Mouse (Mus musculus) heart, adult 2 months (tissue): ENCODE data around the gene Tmem104. TPM values are rescaled to one million over a fixed set of nuclear protein-coding genes. Genes with fewer than 3 reads are reported as not detected.

Source experiments
- DNase-seq, 2 experiments: peaks; one replicate each; pipeline ENCODE4 v3.0.0; 2021
- H3K27ac ChIP-seq: fragments of 200-600 bp; 2 replicates; pipeline ENCODE4 v1.8.1; 2022
- H3K27me3 ChIP-seq: fragments of 200-500 bp; 2 replicates; pipeline ENCODE4 v1.6.1; 2012; ENCODE audit warnings: mild to moderate bottlenecking, low read length, inconsistent platforms, mixed read lengths; ENCODE audit not compliant: control insufficient read depth, insufficient read depth
- H3K36me3 ChIP-seq: fragments of 200-500 bp; 2 replicates; pipeline ENCODE4 v1.6.1; 2012; ENCODE audit warnings: low read length, inconsistent platforms; ENCODE audit not compliant: control insufficient read depth, insufficient read depth
- H3K4me1 ChIP-seq: fragments of 200-500 bp; 2 replicates; pipeline ENCODE4 v1.6.1; 2011; ENCODE audit warnings: low read length; ENCODE audit not compliant: control insufficient read depth, insufficient read depth
- H3K4me3 ChIP-seq: fragments of 200-600 bp; 2 replicates; pipeline ENCODE4 v1.8.1; 2022
- H3K79me2 ChIP-seq: fragments of 200-500 bp; replicated peaks from 2 replicates; pipeline ENCODE4 v1.6.1; 2012; ENCODE audit warnings: mild to moderate bottlenecking, inconsistent platforms, low read length, moderate library complexity, mixed read lengths; ENCODE audit not compliant: control insufficient read depth, insufficient read depth
- H3K9ac ChIP-seq: fragments of 200-500 bp; 2 replicates; pipeline ENCODE4 v1.6.1; 2012; ENCODE audit warnings: low read depth, mild to moderate bottlenecking, control low read depth, inconsistent platforms, low read length, mixed read lengths
- CTCF ChIP-seq: fragments of 200-600 bp; IDR thresholded peaks from 2 replicates; pipeline ENCODE4 v1.8.1; 2022; ENCODE audit warnings: antibody characterized with exemption, mild to moderate bottlenecking, moderate library complexity
- EP300 ChIP-seq: fragments of 200-500 bp; IDR thresholded peaks from 2 replicates; pipeline ENCODE4 v1.6.1; 2011; ENCODE audit warnings: low read depth, low read length, control low read depth; ENCODE audit not compliant: insufficient read depth
- POLR2A ChIP-seq: fragments of 200-500 bp; IDR thresholded peaks from 2 replicates; pipeline ENCODE4 v1.6.1; 2011; ENCODE audit warnings: mild to moderate bottlenecking, low read depth, low read length, control low read depth; ENCODE audit not compliant: insufficient read depth
- WGBS: fragments of 180-500 bp; shearing (Covaris S2); methylation state at CpG from one replicate; pipeline ENCODE4 v1.1.7; 2018; 5-methylcytosine and 5-hydroxymethylcytosine counted together
- intact Hi-C: fragments of 180-260 bp; cut with DNase I; formaldehyde crosslinking; loops from one replicate; pipeline ENCODE4 v1.15.1; 2025
- polyA plus RNA-seq: library from polyadenylated mRNA; depleted of rRNA; stranded (reverse); fragments of >200 nt; gene quantifications from 2 replicates; pipeline ENCODE4 v1.2.3, GENCODE M21; 2012
- total RNA-seq, 2 experiments: library from RNA; stranded (reverse); gene quantifications; 2 replicates each; pipeline ENCODE4 v1.2.3; 2021

Tmem104 gene
- total and polyA plus RNA-seq, 3 experiments, result 8.8 to 11.6 (median 9.9) TPM

- H3K4me1 ChIP-seq, result peaks cover 4% of the 10 kb centered on the region
- H3K36me3 ChIP-seq, result no peaks in the 10 kb centered on the region
- WGBS, result 30% methylated on average over 10 of the region's 10 CpGs
- no peaks in the 10 kb centered on the region for H3K27me3 ChIP-seq
- DNase-seq, result peak; percentile 77 to 85
- H3K27ac ChIP-seq, result no peak overlapping the region
- intact Hi-C loops, result loop anchor here (1.0 to 2.0 kb wide), 2 partner anchors 21 to 110 kb away; no protein-coding TSS in a partner anchor
- H3K79me2 ChIP-seq, result no peaks in the 10 kb centered on the region
- H3K9ac ChIP-seq, result no peak overlapping the region
- H3K4me3 ChIP-seq, result no peak overlapping the region
- TF ChIP-seq CTCF (peak; percentile 98), EP300 (no peak)
These were observed 26.3 kb upstream of the Tmem104 start for GRCm38 (mm10) chr11:115160883-115161577.

- no peak overlapping the region for H3K9ac ChIP-seq
- DNase-seq, result no peak
These were observed 25.6 kb upstream of the Tmem104 start for GRCm38 (mm10) chr11:115161578-115162204.

GRCm38 (mm10) chr11:115162205-115162601 lies 25.1 kb upstream of the Tmem104 start:
- H3K4me3 ChIP-seq, result peak overlapping the region; percentile 87; the same call in 1 of the 2 replicates
- DNase-seq, result no peak
- H3K4me1 ChIP-seq, result peaks cover 4% of the 10 kb centered on the region
- intact Hi-C loops, result no loop called here
- no peaks in the 10 kb centered on the region for H3K79me2 ChIP-seq
- H3K27ac ChIP-seq, result peak overlapping the region; percentile 79; the same call in 1 of the 2 replicates
- TF ChIP-seq CTCF, result no peak
- no peak for TF ChIP-seq EP300
- no peak for TF ChIP-seq POLR2A
- H3K9ac ChIP-seq, result no peak overlapping the region
- WGBS, result 34% methylated on average over 9 of the region's 9 CpGs
- no peaks in the 10 kb centered on the region for H3K27me3 ChIP-seq
- no peaks in the 10 kb centered on the region for H3K36me3 ChIP-seq

More at GRCm38 (mm10) chr11:115161578-115162204, 25.6 kb upstream of the Tmem104 start:
- H3K4me1 ChIP-seq, result peaks cover 4% of the 10 kb centered on the region
- no peaks in the 10 kb centered on the region for H3K27me3 ChIP-seq
- 50% methylated on average over 9 of the region's 9 CpGs for WGBS
- H3K27ac ChIP-seq, result no peak overlapping the region
- no peaks in the 10 kb centered on the region for H3K36me3 ChIP-seq
- H3K4me3 ChIP-seq, result no peak overlapping the region
- TF ChIP-seq POLR2A (no peak), EP300 (no peak), CTCF (no peak)
- H3K79me2 ChIP-seq, result no peaks in the 10 kb centered on the region
- intact Hi-C loops, result loop anchor here (1.0 to 2.0 kb wide), 2 partner anchors 21 to 109 kb away; no protein-coding TSS in a partner anchor

- Histone ChIP-seq H3K4me3 (peak within 1 kb of the TSS; percentile 87), H3K79me2 (no peaks in the 10 kb centered on the region), H3K27ac (peak within 1 kb of the TSS; percentile 79), H3K36me3 (no peaks in the 10 kb centered on the region), H3K4me1 (peaks cover 4% of the 10 kb centered on the region), H3K27me3 (no peaks in the 10 kb centered on the region), H3K9ac (peak within 1 kb of the TSS; percentile 79)
- WGBS, result under 1% methylated on average over 47 of the region's 47 CpGs
- TF ChIP-seq CTCF, result no peak
- TF ChIP-seq POLR2A, result peak; percentile 97
- no peak for TF ChIP-seq EP300
- DNase-seq, result peak; percentile 99
- intact Hi-C loops, result no loop called here
These were observed 24.3 kb upstream of the Tmem104 start, which contains the start of gene Slc9a3r1 for GRCm38 (mm10) chr11:115162832-115163480. Gene Slc9a3r1, plus strand, starts transcription at chr11:115163341.

- TF ChIP-seq POLR2A (no peak), CTCF (0 out of 2 replicates have a peak, but pooled peaks have one; percentile 13)
- Histone ChIP-seq H3K36me3 (no peaks in the 10 kb centered on the region), H3K9ac (peak overlapping the region; percentile 79), H3K4me3 (peak overlapping the region; percentile 87), H3K27me3 (no peaks in the 10 kb centered on the region), H3K79me2 (no peaks in the 10 kb centered on the region), H3K4me1 (peaks cover 4% of the 10 kb centered on the region), H3K27ac (peak overlapping the region; percentile 79)
- intact Hi-C loops, result no loop called here
- under 1% methylated on average over 47 of the region's 47 CpGs for WGBS
- DNase-seq, result no peak
These were observed 23.6 kb upstream of the Tmem104 start for GRCm38 (mm10) chr11:115163568-115164150.
